In the genomic region with DNA sequence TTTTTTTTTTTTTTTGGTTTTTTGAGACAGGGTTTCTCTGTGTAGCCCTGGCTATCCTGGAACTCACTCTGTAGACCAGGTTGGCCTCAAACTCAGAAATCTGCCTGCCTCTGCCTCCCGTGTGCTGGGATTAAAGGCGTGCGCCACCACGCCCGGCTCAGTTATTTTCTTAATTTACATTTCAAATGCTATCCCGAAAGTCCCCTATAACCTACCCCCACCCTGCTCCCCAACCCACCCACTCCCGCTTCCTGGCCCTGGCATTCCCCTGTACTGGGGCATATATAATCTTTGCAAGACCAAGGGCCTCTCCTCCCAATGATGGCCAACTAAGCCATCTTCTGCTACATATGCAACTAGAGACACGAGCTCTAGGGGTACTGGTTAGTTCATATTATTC, we compare ENCODE assay signal across 3 mouse cellular contexts.
DNase-seq lines count a peak whose midpoint lies in the region.

No protein-coding gene starts in this region.

- peak; percentile 38 for DNase-seq in ES-CJ7 (ENCODE audit: low read depth, low spot score)
- peak; percentile 63 for DNase-seq in R1 (ENCODE audit: low read depth, low spot score)
- peak; percentile 65 for DNase-seq in ZHBTc4 (ENCODE audit: low read depth, low spot score)
